Mouse (Mus musculus) kidney, adult 9 months (tissue): ENCODE measurements around the gene Olfr282.

Experiments used
- DNase-seq: peaks from one replicate; pipeline ENCODE4 v3.0.0; 2022

The Olfr282 gene

DNA sequence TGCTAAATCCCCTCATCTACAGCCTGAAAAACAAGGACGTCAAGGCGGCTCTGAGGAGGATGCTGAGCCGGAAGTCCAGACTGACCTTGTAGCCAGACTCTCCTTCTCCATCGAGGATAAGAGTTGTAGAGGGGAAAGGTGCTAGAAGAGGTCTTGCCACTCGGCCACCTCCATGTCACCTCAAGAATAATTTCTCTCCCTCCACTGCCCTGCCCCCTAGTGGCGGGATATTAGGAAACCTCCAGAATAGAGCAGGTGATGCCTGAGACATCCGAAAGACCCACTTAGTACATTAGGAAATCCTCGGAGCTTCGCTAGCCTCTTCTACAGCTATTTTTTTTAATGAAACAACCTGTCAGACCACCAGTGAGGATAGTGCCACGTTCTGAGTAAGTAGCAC lies 44.4 kb downstream of the Olfr282 start:
- peak; percentile 28 for DNase-seq

DNA sequence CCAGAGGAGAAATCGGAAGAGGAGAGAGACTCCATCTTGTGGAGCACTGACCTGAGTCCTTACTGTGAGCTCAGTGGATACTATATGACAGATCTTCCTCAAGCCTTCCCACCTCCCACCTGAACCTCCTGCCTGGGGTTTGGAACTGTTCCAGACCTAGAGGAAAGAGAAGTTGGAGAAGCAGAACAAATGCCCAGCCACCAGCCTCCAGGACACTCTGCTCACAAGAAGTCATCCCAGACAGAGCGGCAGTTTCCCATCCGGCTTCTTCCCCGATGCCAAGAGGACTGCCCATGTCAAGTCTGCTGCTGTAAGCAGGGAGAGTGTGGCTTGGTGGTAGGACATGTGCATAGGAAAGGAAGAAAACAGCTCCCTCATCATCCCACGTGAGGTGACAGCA lies 45.3 kb downstream of the Olfr282 start:
- no peak for DNase-seq

DNA sequence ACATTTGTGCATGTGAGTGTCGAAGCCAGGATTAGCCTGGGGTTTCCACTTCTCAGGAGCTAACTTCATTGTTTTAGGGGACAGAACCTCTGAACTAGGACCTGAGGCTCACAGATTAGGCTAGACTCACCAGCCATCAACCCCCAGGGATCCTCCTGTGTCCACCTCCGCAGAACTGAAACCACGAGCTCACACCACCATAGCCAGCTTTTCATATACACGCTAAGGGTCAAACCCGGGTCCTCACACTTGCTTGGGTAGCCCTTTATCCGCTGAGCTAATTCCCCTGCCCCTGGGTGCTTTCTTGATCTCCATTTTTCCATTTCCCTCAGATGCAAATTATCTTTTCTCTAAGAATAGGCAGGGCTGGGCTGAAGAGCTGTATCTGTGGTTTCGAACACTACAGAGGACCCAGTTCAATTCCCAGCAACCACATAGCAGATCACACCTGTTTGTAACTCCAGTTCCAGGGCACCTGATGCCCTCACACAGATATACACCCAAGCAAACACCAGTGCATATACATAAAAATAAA lies 48.6 kb downstream of the Olfr282 start:
- no peak for DNase-seq

DNA sequence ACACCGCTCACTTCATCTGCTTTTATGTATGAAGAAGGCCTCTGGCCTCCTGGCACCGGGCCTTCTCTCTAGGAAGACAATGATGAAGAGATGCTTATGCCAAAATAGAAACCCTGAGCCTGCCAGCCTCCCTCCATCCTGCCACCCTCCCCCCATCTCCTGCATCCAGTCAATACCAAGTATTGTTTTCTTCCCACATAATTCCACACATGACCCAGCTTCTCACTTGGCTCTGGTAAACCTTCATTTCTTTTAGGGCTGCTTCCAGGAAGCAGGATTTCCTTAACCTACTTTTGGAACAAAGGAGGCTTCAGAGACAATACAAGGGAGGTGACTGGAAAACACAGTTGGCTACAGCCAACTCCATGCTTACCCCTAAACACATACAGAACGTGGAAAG lies 51.7 kb downstream of the Olfr282 start, which contains the start of gene Lalba:
TSS of gene Lalba (minus strand) at position 21 of the 400 bp plus-strand sequence.
- DNase-seq = no peak

DNA sequence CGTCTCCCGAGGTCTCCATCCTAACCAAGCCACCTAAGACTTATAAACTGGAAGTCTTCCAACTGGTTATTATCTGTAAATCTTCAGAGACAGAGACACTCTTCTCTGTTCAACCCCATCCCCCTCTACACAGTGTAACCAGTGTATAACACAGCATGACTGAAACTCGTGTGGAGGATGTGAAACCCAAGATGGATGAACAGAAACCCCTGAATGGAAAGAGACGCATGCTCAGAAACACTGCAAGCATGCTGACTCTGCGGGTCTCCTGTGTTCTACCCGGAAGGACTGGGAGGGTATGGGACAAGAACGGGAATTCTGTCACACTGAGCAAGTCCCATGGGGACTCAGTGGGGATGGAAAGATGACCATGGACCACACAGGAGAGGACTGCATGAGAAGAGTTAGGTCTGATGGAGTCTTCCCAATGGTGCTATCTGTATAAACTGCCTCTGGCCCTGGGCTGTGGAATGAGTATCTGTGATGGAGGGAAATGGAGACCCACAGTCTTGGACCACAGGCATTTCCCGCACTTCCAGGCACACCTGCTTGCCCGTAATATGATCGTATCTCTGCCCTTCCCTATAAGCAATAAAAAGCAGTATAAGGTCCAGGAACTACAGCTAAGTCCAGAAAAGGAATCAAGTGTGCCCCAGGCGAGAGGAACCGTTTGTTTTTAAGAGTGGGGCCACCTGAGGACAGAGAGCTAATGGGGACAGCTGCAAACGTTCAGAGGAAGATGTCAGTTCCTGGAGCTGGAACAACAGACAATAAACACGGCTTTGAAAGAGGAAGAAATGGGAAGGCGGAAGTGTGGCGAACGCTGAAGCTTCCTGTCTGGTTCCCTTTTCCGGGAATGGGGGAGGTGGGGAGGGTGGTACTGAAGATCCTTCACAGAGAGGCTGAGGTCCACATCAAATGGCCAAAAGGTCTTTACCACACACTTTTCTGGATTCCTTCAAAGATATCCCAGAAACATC lies 53.2 kb downstream of the Olfr282 start:
- DNase-seq = peak; percentile 24

DNA sequence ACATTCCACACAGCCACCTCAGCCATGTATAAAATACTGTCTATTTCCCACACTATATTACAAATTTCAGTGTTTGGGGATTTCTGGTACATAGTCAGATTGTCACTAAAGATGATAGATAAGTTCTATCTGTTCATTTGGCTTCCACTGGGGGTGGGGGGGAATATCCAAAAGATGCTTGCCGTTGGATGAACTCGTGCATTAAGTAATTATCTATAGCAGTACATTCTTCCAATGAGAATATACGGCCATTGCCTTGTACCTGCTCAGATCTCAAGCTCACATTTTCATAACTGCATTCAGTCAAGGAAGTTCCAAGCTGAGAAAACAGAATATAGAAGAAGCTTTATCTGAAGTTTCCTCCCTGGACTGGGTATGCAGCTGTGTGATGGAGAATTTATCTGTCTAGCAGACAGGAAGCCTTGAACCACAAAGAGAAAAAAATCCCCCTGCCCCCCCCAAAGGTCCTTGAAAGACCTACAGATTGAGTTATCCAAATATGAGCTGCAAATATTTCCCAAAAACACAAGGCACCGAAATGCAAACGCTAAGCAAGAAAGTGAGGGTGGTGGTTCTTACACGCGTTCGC lies 55.5 kb downstream of the Olfr282 start:
- no peak for DNase-seq
